Mouse (Mus musculus) limb, embryonic 12.5 days (tissue): ENCODE measurements at regions not wholly inside any gene's neighbourhood (a gene's known extent, or its start where the extent isn't known, plus 50 kb on each side); places are given as distances from the start of the nearest gene placed in this dataset.

Experiments
- ATAC-seq: fragments of 200-750 bp; cut with Nextera tagmentation; 2 replicates; pipeline ENCODE4 v1.8.0; 2017; ENCODE audit warnings: low read depth, moderate TSS enrichment; ENCODE audit not compliant: insufficient number of reproducible peaks, insufficient read depth, low FRiP score, low TSS enrichment
- H3K27ac ChIP-seq: fragments of 300-500 bp; sonication (generic); 2 replicates; pipeline ENCODE4 v1.5.1; 2016; ENCODE audit warnings: mild to moderate bottlenecking, moderate library complexity
- H3K27me3 ChIP-seq: fragments of 300-500 bp; sonication (generic); 2 replicates; pipeline ENCODE4 v1.6.1; 2016; ENCODE audit warnings: mild to moderate bottlenecking, moderate library complexity
- H3K36me3 ChIP-seq: fragments of 300-500 bp; sonication (generic); 2 replicates; pipeline ENCODE4 v1.6.1; 2016; ENCODE audit warnings: mild to moderate bottlenecking, moderate library complexity
- H3K4me1 ChIP-seq: fragments of 300-500 bp; sonication (generic); replicated peaks from 2 replicates; pipeline ENCODE4 v1.6.1; 2016
- H3K4me2 ChIP-seq: fragments of 300-500 bp; sonication (generic); 2 replicates; pipeline ENCODE4 v1.6.1; 2016; ENCODE audit warnings: mild to moderate bottlenecking, moderate library complexity
- H3K4me3 ChIP-seq: fragments of 300-500 bp; sonication (generic); replicated peaks from 2 replicates; pipeline ENCODE4 v1.5.1; 2016; ENCODE audit warnings: mild to moderate bottlenecking
- H3K9ac ChIP-seq: fragments of 300-500 bp; sonication (generic); replicated peaks from 2 replicates; pipeline ENCODE4 v1.6.1; 2016; ENCODE audit warnings: mild to moderate bottlenecking, moderate library complexity
- H3K9me3 ChIP-seq: fragments of 300-500 bp; sonication (generic); 2 replicates; pipeline ENCODE4 v1.6.1; 2016; ENCODE audit warnings: mild to moderate bottlenecking, moderate library complexity
- WGBS: fragments of 180-500 bp; shearing (Covaris S2); methylation state at CpG from one replicate; pipeline ENCODE4 v1.1.7; 2016; 5-methylcytosine and 5-hydroxymethylcytosine counted together

DNA sequence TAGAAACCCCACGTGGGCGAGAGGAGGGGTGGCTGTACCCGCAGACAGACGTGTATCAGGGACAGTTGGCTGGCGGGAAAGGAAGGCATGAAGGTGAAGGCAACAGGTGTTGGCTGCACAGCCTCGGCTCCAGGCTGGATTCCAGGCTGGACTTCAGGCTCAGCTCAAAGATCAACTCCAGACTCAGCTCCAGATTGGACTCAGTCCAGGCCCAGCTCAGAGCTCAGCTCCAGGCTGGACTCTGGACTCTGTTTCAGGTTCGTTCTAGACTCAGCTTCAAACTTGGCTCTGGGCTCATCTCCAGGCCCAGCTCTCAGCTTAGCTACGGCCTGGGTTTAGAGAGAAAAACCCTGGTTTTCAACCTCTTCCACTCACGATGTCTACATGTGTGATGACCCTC lies 171.2 kb downstream of the Kif26a start:
- 89% methylated on average over 9 of the region's 9 CpGs for WGBS
- ATAC-seq = no peak
- Histone ChIP-seq H3K4me1 (peaks cover 5% of the 10 kb centered on the region; the same call in 1 of the 2 replicates), H3K36me3 (no peaks in the 10 kb centered on the region), H3K4me2 (no peak overlapping the region), H3K9ac (no peak overlapping the region), H3K27ac (no peak overlapping the region), H3K27me3 (no peaks in the 10 kb centered on the region), H3K9me3 (no peaks in the 10 kb centered on the region), H3K4me3 (no peak overlapping the region)

DNA sequence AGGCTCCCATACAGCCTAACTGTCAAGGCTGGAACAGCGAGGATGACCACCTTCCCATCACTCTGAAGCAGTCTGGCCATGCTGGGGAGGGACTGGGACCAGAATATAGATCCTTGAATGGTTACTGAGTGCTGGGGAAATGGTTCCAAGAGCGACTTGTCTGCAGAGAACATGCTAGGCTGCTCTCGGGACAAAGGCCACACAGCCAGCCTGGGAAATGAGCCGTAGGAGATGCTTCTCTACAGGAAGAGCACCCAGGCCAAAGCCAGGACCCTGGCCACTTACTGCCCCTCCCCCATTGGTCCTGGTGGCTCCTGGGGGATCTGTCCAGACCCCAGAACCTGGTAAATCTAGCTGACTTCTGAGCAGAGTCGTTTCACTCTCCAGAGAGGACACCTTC lies 170.8 kb upstream of the A530016L24Rik start:
- no peak overlapping the region for H3K27ac ChIP-seq
- H3K4me2 ChIP-seq = no peak overlapping the region
- no peaks in the 10 kb centered on the region for H3K36me3 ChIP-seq
- 76% methylated on average over 5 of the region's 5 CpGs for WGBS
- H3K4me3 ChIP-seq = no peak overlapping the region
- ATAC-seq = no peak
- no peak overlapping the region for H3K9ac ChIP-seq
- H3K9me3 ChIP-seq = no peaks in the 10 kb centered on the region
- no peaks in the 10 kb centered on the region for H3K27me3 ChIP-seq
- peaks cover 5% of the 10 kb centered on the region; the same call in 1 of the 2 replicates for H3K4me1 ChIP-seq

DNA sequence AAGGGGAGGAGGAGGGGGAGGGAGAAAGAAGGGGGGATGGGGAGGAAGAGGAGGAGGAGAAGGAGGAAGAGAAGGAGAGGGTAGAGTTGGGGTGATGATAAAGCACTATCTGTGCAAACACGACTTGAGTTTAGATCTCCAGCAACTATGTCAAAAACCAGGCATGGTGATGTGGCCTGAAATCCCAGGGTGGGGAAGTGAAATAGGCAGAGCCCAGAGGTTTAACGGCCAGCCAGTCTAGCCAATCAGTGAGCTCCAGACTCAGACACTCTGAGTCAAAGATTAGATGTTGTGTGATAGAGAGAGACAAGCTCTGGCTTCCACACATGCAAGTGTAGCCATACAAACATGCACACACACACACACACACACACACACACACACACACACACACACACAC lies 167.1 kb upstream of the A530016L24Rik start:
- WGBS = 73% methylated on average over 2 of the region's 2 CpGs
- Histone ChIP-seq H3K9ac (no peak overlapping the region), H3K27ac (no peak overlapping the region), H3K4me1 (0 out of 2 replicates have a peak, but pooled peaks cover 2% of the 10 kb centered on the region), H3K36me3 (no peaks in the 10 kb centered on the region), H3K4me2 (no peak overlapping the region), H3K4me3 (no peak overlapping the region), H3K9me3 (no peaks in the 10 kb centered on the region), H3K27me3 (peaks cover 14% of the 10 kb centered on the region; the same call in 1 of the 2 replicates)
- ATAC-seq = no peak

DNA sequence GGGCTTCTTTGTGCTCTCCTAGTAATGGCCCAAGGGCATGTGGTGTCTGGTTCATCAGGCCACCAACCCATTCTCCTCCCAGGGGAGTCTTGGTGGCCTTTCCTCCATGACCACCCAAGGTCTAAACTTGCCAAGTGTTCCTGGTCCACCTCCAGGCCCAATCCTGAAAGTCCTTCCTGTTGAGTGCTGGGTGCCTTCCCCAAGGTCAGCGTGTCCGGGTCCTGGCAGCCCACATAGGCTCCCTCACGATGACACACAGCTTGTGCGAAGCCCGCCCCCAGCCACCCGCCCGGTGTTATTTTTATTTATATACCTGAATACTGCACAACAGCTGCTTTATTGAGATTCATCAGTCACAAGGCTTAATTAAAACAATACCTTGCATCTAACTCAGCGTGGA lies 161.8 kb upstream of the A530016L24Rik start:
- H3K27ac ChIP-seq = no peak overlapping the region
- peaks cover 38% of the 10 kb centered on the region for H3K4me1 ChIP-seq
- ATAC-seq = no peak
- WGBS = 76% methylated on average over 8 of the region's 8 CpGs
- peaks cover 28% of the 10 kb centered on the region for H3K27me3 ChIP-seq
- no peaks in the 10 kb centered on the region for H3K36me3 ChIP-seq
- no peak overlapping the region for H3K9ac ChIP-seq
- no peaks in the 10 kb centered on the region for H3K9me3 ChIP-seq
- H3K4me3 ChIP-seq = no peak overlapping the region
- no peak overlapping the region for H3K4me2 ChIP-seq

DNA sequence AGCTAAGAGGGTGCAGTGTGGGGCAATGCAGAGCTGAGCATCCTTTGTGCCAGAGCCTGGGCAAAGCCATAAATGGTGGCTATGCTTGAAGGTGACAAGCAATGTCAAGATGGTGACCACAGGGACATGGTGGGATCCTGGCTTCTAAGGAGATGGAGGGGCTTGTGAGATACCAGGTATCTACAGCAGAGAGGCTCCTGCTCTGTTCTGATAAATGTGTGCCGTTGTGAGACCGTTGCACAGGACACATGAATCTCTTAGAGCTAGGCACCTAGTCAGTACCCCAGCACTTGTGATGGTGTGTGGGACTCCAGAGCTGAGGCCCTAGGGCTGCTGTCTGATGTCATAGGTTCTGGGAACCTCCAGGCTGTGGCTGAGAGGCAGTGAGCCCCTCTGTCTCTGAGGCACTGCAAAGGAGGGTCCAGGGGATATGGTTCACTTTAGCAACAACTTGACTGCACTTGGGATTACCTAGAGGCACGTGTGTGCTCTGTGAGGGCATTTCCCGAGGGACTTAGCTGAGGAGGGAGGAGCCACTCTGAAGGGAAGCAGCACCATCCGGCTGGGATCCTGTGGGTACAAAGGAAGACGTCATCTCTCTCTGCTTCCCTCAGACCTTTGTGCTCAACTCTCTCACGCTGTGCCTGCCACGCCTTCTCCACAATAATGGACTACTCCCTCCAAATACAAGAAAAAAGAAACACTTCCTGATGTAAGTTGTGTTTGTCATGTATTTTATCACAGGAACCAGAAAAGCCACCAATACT lies 160.3 kb upstream of the A530016L24Rik start:
- H3K4me2 ChIP-seq = no peak overlapping the region
- no peak overlapping the region for H3K27ac ChIP-seq

DNA sequence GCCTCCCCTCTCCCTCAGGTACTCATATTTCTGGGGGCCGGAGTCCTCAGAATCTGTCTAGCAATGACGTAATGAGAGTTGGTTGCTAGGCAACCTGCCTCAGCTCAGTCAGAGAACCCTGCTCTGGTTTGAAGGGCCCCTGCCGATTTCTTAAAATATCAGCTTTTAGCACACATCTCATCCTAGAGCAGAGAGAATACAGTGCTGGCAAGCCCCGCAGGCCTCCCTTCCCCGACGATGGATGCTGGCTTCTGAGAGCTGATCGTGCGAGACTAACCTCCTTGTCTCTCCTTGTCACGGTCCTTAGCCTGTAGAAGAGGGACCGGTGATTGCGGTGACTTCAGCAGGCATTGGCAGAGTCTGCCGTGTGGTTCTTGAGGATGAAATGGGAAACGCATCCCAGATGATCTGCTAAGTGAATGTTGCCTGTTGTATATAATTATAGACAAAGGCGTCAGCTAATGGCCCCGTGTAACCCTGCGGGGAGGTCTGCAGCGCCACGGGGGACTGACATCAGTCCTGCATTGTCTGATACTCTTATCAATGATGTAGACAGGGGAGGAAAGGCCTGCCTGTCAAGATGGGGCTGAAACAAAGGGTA lies 159.4 kb upstream of the A530016L24Rik start:
- Histone ChIP-seq H3K4me1 (peaks cover 62% of the 10 kb centered on the region), H3K4me2 (peak overlapping the region; percentile 3; the same call in 1 of the 2 replicates), H3K9me3 (no peaks in the 10 kb centered on the region), H3K36me3 (no peaks in the 10 kb centered on the region), H3K4me3 (no peak overlapping the region), H3K9ac (no peak overlapping the region), H3K27me3 (peaks cover 17% of the 10 kb centered on the region), H3K27ac (no peak overlapping the region)
- 35% methylated on average over 18 of the region's 18 CpGs for WGBS
- no peak for ATAC-seq

More for the DNA sequence above, 160.3 kb upstream of the A530016L24Rik start:
- 43% methylated on average over 8 of the region's 8 CpGs for WGBS
- Histone ChIP-seq H3K36me3 (no peaks in the 10 kb centered on the region), H3K4me3 (no peak overlapping the region), H3K9me3 (no peaks in the 10 kb centered on the region), H3K27me3 (peaks cover 25% of the 10 kb centered on the region), H3K4me1 (peaks cover 54% of the 10 kb centered on the region), H3K9ac (no peak overlapping the region)
- no peak for ATAC-seq

DNA sequence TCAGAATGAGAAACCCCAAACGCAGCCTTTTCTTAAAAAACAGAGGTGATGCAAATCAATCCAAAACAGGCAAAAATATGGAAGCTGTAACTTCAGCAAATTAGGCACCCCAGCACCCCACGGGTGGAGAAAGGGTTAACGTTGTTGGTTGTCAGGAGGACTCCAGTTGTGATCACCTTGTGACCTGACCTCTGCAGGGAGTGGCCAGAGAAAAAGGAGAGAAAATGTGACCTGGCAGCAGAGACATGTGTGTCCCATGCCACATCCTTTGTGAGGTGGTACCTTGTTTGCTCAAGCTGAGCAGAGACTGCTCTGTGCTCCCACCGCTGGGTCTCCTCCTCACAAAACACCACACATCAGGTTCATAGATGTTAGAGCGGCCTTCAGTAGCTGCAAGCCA lies 158.7 kb upstream of the A530016L24Rik start:
- no peak overlapping the region for H3K9ac ChIP-seq
- ATAC-seq = no peak
- no peaks in the 10 kb centered on the region for H3K36me3 ChIP-seq
- H3K27ac ChIP-seq = no peak overlapping the region
- WGBS = 59% methylated on average over 5 of the region's 5 CpGs
- H3K9me3 ChIP-seq = no peaks in the 10 kb centered on the region
- H3K4me1 ChIP-seq = peaks cover 70% of the 10 kb centered on the region
- H3K27me3 ChIP-seq = peaks cover 14% of the 10 kb centered on the region
- no peak overlapping the region for H3K4me2 ChIP-seq
- no peak overlapping the region for H3K4me3 ChIP-seq

DNA sequence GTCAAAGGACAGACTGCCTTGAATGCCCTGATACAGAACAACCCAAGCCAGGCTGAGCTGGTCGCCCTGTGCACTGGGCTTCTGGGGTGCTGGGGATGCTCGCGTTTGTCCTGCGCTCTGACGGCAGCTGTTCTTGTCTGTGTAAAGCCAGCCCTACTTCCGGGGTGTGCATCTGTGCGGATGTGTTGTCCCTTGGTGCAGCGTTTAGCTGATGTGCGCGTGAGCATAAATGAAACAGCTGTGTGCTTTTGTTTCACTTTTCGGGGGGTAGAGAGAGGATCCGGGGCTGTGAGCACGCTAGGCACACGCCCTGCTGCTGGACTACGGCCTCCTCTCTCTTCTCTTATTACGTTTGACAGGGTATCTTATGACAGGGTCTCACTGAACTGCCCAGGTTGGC lies 158.2 kb upstream of the A530016L24Rik start:
- Histone ChIP-seq H3K9me3 (no peaks in the 10 kb centered on the region), H3K36me3 (no peaks in the 10 kb centered on the region), H3K9ac (no peak overlapping the region), H3K4me1 (peaks cover 75% of the 10 kb centered on the region), H3K27ac (no peak overlapping the region), H3K4me2 (no peak overlapping the region), H3K27me3 (peaks cover 14% of the 10 kb centered on the region), H3K4me3 (no peak overlapping the region)
- no peak for ATAC-seq
- 77% methylated on average over 16 of the region's 16 CpGs for WGBS

DNA sequence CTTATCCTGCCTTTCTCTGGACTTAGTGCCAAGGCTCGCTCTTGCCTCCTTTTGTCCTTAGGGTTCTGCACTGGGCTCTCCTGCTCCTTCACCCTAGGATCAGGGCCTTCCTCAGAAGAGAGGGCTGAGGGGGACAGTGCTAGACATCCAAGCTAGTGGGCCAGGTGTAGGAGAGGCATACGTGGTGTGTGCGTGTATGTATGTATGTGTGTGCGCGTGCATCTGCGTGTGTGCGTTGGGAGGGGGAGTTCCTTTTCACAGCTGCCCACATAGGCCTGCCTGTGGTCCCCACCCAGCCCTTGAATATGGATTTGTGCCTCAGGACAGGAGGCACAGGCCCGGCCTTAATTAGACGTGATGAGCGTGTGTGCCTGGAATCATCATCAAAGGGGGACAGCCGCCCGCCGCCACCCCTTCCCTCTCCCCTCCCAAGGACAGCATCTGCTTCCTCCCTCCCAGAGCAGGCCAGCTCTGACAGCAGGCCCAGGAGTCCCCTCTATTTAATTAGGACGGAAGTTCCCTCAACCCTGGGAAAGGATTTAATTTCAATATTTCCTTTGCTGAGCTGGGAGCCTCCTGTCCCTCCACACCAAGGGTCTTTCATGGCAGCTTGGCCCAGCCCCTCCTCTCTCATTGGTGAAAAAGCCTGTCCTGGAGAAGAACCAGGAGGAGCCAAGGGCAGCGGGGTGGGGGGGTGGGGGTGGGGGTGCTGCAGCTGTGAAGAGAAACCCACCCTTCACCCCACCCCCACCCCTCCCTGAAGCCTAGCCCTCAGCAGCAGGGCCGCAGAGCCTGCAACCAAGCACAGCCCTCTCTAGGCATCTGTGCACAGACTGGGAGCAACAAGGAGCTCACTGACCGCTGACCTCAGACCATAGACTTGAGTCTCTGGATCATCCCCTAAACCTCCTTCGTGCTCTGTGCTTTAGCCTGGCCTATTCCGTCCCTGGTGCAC lies 155.8 kb upstream of the A530016L24Rik start:
- Histone ChIP-seq H3K9me3 (no peaks in the 10 kb centered on the region), H3K27me3 (peaks cover 14% of the 10 kb centered on the region), H3K27ac (peak overlapping the region; percentile 78), H3K4me1 (peaks cover 79% of the 10 kb centered on the region), H3K4me3 (no peak overlapping the region), H3K36me3 (no peaks in the 10 kb centered on the region), H3K9ac (no peak overlapping the region), H3K4me2 (peak overlapping the region; percentile 23)
- peak; percentile 54 for ATAC-seq
- WGBS = 21% methylated on average over 19 of the region's 19 CpGs

DNA sequence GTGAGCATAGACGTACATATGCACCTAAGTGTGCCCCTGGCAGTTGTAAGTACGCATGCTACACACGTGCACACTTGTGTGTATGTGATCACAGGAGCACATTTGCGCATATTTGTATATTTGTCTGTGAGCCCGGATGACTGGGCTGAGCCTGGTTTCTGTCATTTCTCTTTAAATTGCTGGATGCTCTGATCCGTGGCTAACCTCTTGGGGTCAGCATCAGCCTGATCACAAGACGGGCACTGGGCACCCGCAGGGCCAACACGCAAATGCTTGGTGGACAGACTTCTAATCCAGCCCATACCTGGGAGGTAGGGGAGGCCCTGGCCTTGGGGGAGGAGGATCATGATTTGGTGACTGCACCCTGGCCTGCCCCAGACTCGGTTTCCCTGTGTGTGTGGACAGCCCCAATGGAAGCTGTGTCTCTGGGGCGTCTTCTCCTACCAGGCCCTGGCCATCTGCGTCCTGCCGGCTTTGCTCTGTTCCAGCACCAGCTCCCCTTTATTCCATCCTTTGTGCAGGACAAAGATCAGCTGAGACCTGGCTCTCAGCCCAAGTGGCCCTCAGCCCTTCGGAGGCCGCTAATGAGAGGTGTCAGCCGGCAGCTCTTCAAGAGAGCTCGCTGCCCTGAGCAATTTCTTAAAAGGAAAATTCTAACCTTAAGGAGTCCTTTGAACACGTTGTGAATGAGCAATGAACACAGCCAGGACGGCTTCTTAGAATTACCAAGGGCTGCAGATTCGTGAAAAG lies 155.0 kb upstream of the A530016L24Rik start:
- peaks cover 72% of the 10 kb centered on the region for H3K4me1 ChIP-seq
- peaks cover 14% of the 10 kb centered on the region for H3K27me3 ChIP-seq
- no peak overlapping the region for H3K9ac ChIP-seq
- peak overlapping the region; percentile 23; the same call in 1 of the 2 replicates for H3K4me2 ChIP-seq
- H3K4me3 ChIP-seq = no peak overlapping the region
- no peak; the same call in 1 of the 2 replicates for ATAC-seq
- WGBS = 45% methylated on average over 20 of the region's 20 CpGs
- H3K9me3 ChIP-seq = no peaks in the 10 kb centered on the region
- H3K27ac ChIP-seq = peak overlapping the region; percentile 78
- H3K36me3 ChIP-seq = no peaks in the 10 kb centered on the region
